Mouse (Mus musculus) thymus, postnatal 0 days (tissue): Measurements from ENCODE around the gene Rfx7. TPM values are rescaled to one million over a fixed set of nuclear protein-coding genes. Genes with fewer than 3 reads are reported as not detected.
A peak's percentile ranks its signal among the peaks of the same experiment; 100 is the strongest.
"Not testable (repeated sequence)": the region's sequence is repeated elsewhere in the genome, so short reads cannot be mapped to it uniquely, and the experiment has no call there.

Source experiments
- DNase-seq: peaks from one replicate; pipeline ENCODE4 v3.0.0-alpha.2; 2015; ENCODE audit warnings: low spot score
- microRNA-seq: library from miRNA; unstranded; fragments of <30 nt; microRNA quantifications from one replicate; pipeline ENCODE4, GENCODE M21; 2016; ENCODE audit warnings: borderline number of aligned reads
- polyA plus RNA-seq: library from polyadenylated mRNA; unstranded; fragments of >200 nt; fragmentation: Nextera tagmentation; extraction: Ambion mirVana; gene quantifications from 2 replicates; pipeline ENCODE4 v1.2.1, GENCODE M21; 2015

Gene Rfx7
- polyA plus RNA-seq, 1 experiment from 2014 or later, result 16.9 TPM

DNA sequence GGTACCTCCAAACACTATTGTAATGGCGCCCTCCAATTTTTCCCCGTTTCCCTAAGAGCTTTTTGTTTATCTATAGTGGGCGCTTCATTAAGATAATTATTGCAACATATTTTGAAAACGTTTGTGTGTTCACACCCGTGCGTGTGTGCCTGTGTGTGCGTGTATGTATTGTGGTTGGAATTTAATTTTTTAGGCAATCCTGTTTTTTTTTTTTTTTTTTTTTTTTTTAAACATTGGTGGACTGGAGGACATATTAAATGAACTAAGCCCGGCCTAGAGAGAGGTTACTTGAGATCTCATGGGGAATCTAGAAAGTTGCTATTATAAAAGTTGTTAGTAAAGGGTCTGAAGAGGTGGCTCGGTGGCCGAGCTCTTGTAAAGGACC lies 131.5 kb downstream of the Rfx7 start:
- DNase-seq, result no peak

DNA sequence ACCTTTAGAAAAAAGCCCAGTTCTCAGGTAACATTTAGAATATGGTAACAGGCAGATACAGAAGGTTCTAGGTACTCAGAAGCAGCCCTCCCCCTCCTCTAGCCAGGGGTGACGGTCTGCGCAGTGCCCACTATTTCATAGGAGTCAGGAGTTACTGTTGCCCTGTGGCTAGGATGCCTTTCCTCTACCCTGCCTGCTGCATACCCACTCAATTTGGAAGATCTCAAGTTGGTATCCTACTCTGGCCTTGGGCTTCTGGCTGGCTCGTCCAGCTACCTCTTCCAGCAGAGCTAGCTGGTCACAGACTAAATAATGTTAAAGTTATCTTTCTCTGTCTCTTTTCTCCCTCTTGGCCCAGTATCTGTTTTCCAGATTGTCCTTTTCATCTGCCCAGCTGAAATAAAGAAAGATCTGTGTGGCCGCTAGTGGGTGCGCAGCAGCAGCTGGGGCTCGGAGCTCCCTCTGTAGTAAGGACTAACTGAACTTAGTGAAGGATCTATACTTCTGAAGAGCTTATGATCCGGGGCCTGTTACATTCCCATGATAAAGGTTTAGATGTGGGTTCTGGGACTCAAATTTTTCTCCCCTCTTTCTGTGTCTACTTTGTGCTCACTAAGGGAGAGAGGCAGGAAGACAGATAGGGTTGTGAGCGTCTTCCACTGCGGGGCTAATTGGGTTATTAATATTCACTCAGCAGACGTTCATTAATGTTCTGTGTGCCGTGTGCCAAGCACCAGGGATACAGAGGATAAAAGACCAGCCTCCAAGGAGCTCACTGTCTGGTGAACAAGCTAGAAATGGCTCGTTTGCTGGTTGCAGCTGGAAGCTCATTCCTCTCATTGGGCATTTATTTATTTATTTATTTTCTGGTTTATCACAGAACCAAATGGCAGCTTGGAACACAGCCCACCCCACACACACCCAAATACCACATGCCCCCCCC lies 132.6 kb downstream of the Rfx7 start:
- DNase-seq, result no peak

DNA sequence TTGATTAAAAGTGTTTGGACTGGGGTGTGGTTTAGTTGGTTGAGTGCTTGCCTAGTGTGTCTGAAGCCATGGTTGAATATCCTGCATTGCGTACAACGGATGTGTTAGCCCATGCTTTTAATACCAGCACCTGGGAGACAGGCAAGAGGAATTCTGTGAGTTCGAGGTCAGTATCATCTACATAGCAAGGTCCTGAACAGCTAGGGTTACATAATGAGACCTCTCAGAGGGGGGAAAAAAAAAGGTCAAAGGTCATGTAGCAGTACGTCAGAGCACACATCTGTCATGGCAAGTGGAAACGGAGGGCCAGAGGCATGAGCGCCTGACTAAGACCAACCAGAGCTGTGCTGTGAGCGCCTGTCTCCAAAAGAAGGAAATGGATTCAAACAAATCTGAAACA lies 133.5 kb downstream of the Rfx7 start:
- no peak for DNase-seq

DNA sequence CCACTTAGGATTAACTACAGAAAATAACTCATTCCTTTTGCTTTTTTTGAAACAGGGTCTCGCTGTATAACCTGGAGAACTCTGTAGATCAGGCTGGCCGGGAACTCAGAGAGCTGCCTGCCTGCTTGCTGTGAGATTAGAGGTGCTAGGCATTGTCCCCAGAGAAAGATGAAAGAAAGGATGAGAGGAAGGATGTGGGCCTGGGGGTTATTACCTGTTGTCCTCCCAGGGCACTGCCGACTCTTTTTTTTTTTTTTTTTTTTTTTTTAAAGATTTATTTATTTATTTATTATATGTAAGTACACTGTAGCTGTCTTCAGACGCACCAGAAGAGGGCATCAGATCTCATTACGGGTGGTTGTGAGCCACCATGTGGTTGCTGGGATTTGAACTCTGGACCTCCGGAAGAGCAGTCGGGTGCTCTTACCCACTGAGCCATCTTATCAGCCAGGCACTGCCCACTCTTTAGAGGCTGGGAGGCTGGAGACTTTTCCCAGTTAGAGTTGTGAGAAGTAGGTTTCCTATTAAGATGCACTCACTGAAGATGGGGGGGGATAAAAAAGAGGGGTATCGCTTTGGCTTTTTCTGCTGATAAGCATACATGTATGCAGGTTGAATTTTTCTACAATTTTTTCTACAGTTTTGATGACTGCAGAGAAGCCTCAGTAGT lies 134.4 kb downstream of the Rfx7 start:
- not testable (repeated sequence) for DNase-seq

DNA sequence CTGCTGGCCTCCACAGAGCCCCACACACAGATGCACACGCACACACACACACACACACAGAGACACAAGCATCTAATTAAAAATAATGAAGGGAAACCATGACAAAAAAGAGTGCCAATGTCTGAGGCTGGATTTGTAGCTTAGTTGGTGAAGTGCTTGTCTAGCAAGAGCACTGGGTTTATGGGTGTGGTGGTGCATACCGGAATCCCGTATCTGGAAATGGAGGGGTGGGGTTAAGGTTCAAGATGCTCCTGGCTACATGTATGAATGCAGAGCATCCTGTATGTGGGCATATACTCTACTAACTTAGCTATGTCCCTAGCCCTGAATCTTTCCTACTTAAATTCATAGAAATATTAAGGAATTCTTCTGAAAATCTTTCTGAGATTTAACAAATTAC lies 135.1 kb downstream of the Rfx7 start:
- no peak for DNase-seq

DNA sequence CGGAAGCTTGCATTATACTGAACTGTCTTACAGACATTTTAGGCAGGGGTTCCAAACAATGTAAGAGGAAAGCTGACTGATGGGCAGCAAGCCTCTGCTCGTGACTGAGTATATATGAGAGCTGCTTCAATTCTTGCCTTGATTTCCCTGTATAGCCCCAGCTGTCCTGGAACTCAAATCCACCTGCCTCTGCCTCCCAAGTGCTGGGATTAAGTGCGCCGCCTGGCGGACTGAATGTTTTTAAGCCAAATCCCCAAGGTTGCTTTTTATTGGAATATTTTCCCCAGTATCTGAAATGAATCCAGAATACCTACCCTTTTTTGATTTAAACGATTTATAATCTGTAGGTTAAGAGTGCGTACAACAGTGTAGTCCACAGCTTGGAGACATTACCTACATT lies 137.3 kb downstream of the Rfx7 start:
- DNase-seq, result no peak

DNA sequence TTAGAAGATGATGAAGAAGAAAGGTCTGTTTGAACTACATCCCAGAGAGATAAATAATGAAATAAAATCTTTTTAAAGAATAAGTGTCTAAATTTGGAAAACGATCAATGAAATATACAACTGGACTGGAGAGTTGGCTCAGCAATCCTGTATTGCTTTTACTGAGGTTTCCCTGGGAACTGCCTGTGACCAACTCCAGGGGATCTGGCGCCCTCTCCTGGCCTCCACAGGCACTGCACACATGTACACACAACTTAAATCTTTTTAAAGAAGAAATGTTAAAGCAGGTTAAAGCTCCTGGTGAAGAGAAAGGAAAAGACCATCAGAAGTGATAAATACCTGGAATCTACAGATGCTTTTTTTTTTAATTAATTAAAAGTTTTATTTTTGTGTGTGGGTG lies 140.3 kb downstream of the Rfx7 start:
- DNase-seq, result peak; percentile 78

Small RNA genes within 50 kb of the gene (microRNA-seq; reads per million reads assigned to microRNA genes)
- not detected for gene Gm28010

Other genes starting within 250 kb of the Rfx7 start
- 81.1 and 91.3 TPM in 2 replicates for gene Mns1, start 94.2 kb upstream of the Rfx7 start, polyA plus RNA-seq
- gene Tex9, start 40.0 kb upstream of the Rfx7 start, polyA plus RNA-seq, result 30.4 and 32.3 TPM in 2 replicates
- gene Nedd4, start 130.1 kb downstream of the Rfx7 start, polyA plus RNA-seq, result 159 and 162 TPM in 2 replicates